Mouse (Mus musculus) cortical plate, adult 2 months (tissue): ENCODE results near the gene Glp1r.

Source experiments
- CTCF ChIP-seq: fragments of 200-500 bp; IDR thresholded peaks from 2 replicates; pipeline ENCODE4 v1.5.1; 2011; ENCODE audit warnings: mild to moderate bottlenecking, control low read depth, low read length; ENCODE audit not compliant: insufficient read depth; ENCODE audit errors: extremely low read depth
- POLR2A ChIP-seq: fragments of 200-500 bp; IDR thresholded peaks from 2 replicates; pipeline ENCODE4 v1.6.1; 2011; ENCODE audit warnings: mild to moderate bottlenecking, low read length, control low read depth; ENCODE audit not compliant: insufficient read depth; ENCODE audit errors: extremely low read depth

- TF ChIP-seq CTCF = no peak
- TF ChIP-seq POLR2A = no peak
Observed at GRCm38 (mm10) chr17:30978556-30978955, 76.9 kb downstream of the Glp1r start.
